Mouse (Mus musculus): Measurements from ENCODE around the gene Alpk3. TPM values are rescaled to one million over a fixed set of nuclear protein-coding genes. Genes with fewer than 3 reads are reported as not detected.

Alpk3 gene
- total RNA-seq (2014; fragmentation: Nextera tagmentation) = 13.8 and 16.6 TPM in 2 replicates
- total RNA-seq (2017) = 3.1 and 3.9 TPM in 2 replicates
- polyA plus RNA-seq (2012) = 5.7 and 7.7 TPM in 2 replicates

DNA sequence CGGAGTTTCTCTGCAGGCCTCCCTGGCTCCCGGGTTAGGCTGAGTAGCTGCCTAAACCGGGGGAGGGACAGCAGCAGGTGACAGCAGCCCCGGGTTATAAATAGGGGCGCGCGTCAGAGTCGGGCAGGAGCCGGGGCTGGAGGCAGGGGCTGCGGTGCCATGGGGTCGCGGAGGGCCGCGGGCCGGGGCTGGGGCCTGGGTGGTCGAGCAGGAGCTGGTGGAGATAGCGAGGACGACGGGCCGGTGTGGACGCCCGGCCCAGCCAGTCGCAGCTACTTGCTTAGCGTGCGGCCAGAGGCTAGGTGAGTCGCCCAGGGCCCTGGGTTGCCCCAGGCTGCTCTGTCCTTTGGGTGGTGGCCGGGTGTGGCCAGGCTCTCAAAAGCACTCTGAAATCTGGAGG is at the start of gene Alpk3:
TSS of gene Alpk3 (plus strand) at position 130 of the 400 bp plus-strand sequence.
- H3K4me1 ChIP-seq (ENCODE audit: insufficient read depth, low read depth, low read length) = peaks cover 56% of the 10 kb centered on the region
- peak; percentile 8; the same call in 1 of the 2 replicates for ATAC-seq (ENCODE audit: extremely low read depth, insufficient number of reproducible peaks, low FRiP score, poor library complexity, severe bottlenecking)
- H3K4me3 ChIP-seq (ENCODE audit: low read depth, low read length) = peak within 1 kb of the TSS; percentile 70
- TF ChIP-seq CTCF (IDR thresholded peaks at IDR 0.05; ENCODE audit: low read depth, low read length) (no peak), GATA1 (IDR thresholded peaks at IDR 0.05; ENCODE audit: borderline replicate concordance, low read length) (no peak), GATA2 (IDR thresholded peaks at IDR 0.05; ENCODE audit: borderline replicate concordance, low read depth, low read length) (no peak), POLR2AphosphoS5 (IDR thresholded peaks at IDR 0.05; ENCODE audit: insufficient replicate concordance, low read depth, low read length) (no peak), TAL1 (conservative IDR thresholded peaks at IDR 0.05; ENCODE audit: low read depth, low read length) (no peak)
- H3K27me3 ChIP-seq (ENCODE audit: insufficient read depth, low read length) = no peaks in the 10 kb centered on the region
- H3K9me3 ChIP-seq (replicated peaks) = no peaks in the 10 kb centered on the region
- peak; percentile 72 for DNase-seq (ENCODE audit: low spot score)
- H3K36me3 ChIP-seq (replicated peaks) = peaks cover 7% of the 10 kb centered on the region

DNA sequence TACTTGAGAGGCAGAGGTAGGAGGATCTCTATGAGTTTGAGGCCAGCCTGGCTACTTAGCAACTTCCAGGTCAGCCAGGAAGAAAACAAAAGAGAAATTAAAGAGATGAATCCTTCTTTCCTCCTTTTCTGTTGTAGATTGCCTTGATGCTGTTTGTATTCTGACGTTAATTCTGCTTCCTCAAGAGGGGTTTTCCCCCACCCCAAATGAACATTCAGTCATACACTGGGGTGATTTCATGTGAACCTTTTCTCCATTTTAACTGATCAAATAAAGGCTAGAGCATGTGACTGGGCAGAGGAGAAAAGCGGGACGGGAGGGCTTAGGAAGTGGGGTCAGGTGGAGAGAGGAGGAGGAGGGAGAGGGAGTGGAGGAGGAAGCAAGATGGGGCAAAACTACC is 49.1 kb upstream of the Alpk3 start:
- Histone ChIP-seq H3K9me3 (replicated peaks) (no peaks in the 10 kb centered on the region), H3K4me3 (ENCODE audit: low read depth, low read length) (no peak overlapping the region), H3K36me3 (replicated peaks) (peaks cover 77% of the 10 kb centered on the region), H3K4me1 (ENCODE audit: insufficient read depth, low read depth, low read length) (peaks cover 55% of the 10 kb centered on the region), H3K27me3 (ENCODE audit: insufficient read depth, low read length) (no peaks in the 10 kb centered on the region)
- DNase-seq (ENCODE audit: low spot score) = no peak
- ATAC-seq (ENCODE audit: extremely low read depth, insufficient number of reproducible peaks, low FRiP score, poor library complexity, severe bottlenecking) = no peak
- TF ChIP-seq POLR2AphosphoS5 (IDR thresholded peaks at IDR 0.05; ENCODE audit: insufficient replicate concordance, low read depth, low read length) (no peak), CTCF (IDR thresholded peaks at IDR 0.05; ENCODE audit: low read depth, low read length) (no peak), GATA1 (IDR thresholded peaks at IDR 0.05; ENCODE audit: borderline replicate concordance, low read length) (no peak), TAL1 (conservative IDR thresholded peaks at IDR 0.05; ENCODE audit: low read depth, low read length) (no peak), GATA2 (IDR thresholded peaks at IDR 0.05; ENCODE audit: borderline replicate concordance, low read depth, low read length) (no peak)

DNA sequence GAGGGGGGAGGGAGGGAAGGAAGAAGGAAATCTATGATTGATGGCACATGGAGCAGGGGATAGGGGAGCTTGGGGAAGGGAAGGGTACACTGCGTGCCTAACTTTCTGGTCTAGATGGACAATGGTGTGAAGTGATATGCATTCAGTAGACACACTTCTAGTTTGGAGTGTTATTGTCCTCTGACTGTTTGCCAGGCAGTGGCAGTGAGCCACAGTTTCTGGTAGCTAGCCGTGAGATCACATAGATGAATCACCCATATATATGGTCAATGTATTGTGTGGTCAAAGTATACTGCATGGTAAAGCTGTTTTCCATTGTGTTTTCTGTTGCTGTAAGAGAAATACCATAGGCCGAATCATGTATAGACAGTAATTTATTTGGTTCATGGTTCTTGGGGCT is 45.8 kb upstream of the Alpk3 start:
- H3K36me3 ChIP-seq (replicated peaks) = peaks cover 91% of the 10 kb centered on the region
- H3K4me1 ChIP-seq (ENCODE audit: insufficient read depth, low read depth, low read length) = peaks cover 34% of the 10 kb centered on the region
- DNase-seq (ENCODE audit: low spot score) (no peak), ATAC-seq (ENCODE audit: extremely low read depth, insufficient number of reproducible peaks, low FRiP score, poor library complexity, severe bottlenecking) (no peak)
- H3K27me3 ChIP-seq (ENCODE audit: insufficient read depth, low read length) = no peaks in the 10 kb centered on the region
- H3K4me3 ChIP-seq (ENCODE audit: low read depth, low read length) = no peak overlapping the region
- TF ChIP-seq GATA2 (IDR thresholded peaks at IDR 0.05; ENCODE audit: borderline replicate concordance, low read depth, low read length) = no peak
- no peak for TF ChIP-seq TAL1 (conservative IDR thresholded peaks at IDR 0.05; ENCODE audit: low read depth, low read length)
- no peak for TF ChIP-seq CTCF (IDR thresholded peaks at IDR 0.05; ENCODE audit: low read depth, low read length)
- TF ChIP-seq POLR2AphosphoS5 (IDR thresholded peaks at IDR 0.05; ENCODE audit: insufficient replicate concordance, low read depth, low read length) = no peak
- no peak for TF ChIP-seq GATA1 (IDR thresholded peaks at IDR 0.05; ENCODE audit: borderline replicate concordance, low read length)
- no peaks in the 10 kb centered on the region for H3K9me3 ChIP-seq (replicated peaks)

DNA sequence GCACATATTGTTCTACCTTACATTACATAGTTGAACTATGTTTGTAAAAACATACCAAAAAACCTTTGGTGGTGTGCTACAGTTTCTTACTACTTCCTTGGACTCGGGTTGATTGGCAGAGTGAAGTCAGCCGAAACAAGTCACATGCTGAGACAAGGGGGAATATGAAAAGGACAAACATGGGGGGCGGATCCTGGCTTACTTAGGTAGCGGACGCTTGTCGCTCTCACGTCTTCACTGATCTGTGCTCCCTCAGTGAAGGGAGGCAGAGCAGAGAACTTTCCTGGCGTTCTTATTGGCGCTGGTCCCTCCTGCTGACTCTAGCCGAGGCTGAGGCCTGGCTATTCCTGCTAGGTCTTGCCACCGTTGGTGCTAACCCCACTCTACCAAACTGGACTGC is 37.1 kb upstream of the Alpk3 start:
- Histone ChIP-seq H3K4me1 (ENCODE audit: insufficient read depth, low read depth, low read length) (peaks cover 34% of the 10 kb centered on the region; the same call in 1 of the 2 replicates), H3K4me3 (ENCODE audit: low read depth, low read length) (no peak overlapping the region), H3K9me3 (replicated peaks) (no peaks in the 10 kb centered on the region), H3K36me3 (replicated peaks) (peaks cover 85% of the 10 kb centered on the region), H3K27me3 (ENCODE audit: insufficient read depth, low read length) (no peaks in the 10 kb centered on the region)
- TF ChIP-seq GATA2 (IDR thresholded peaks at IDR 0.05; ENCODE audit: borderline replicate concordance, low read depth, low read length) (no peak), GATA1 (IDR thresholded peaks at IDR 0.05; ENCODE audit: borderline replicate concordance, low read length) (no peak), TAL1 (conservative IDR thresholded peaks at IDR 0.05; ENCODE audit: low read depth, low read length) (no peak), CTCF (IDR thresholded peaks at IDR 0.05; ENCODE audit: low read depth, low read length) (no peak), POLR2AphosphoS5 (IDR thresholded peaks at IDR 0.05; ENCODE audit: insufficient replicate concordance, low read depth, low read length) (no peak)
- ATAC-seq (ENCODE audit: extremely low read depth, insufficient number of reproducible peaks, low FRiP score, poor library complexity, severe bottlenecking) = no peak
- DNase-seq (ENCODE audit: low spot score) = no peak

DNA sequence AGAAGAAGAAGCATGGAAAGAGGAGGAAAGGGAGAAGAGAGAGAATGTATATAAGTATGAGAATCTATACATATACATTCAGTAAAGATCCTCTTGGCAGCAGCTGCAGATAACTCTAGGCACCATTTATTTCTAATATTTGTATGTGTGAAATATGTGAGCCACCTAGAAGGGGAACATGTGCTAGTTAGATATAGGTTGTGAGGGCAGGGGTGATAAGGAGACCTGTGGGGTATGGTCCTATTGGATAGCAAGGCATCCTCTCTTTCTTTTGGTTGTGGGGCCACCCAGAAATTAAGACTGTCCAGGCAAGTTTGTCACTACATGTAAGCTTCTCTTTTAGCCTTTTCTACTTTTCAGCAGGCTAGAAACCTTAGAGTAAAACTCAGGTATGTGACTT is 34.7 kb upstream of the Alpk3 start:
- Histone ChIP-seq H3K9me3 (replicated peaks) (no peaks in the 10 kb centered on the region), H3K27me3 (ENCODE audit: insufficient read depth, low read length) (no peaks in the 10 kb centered on the region), H3K4me3 (ENCODE audit: low read depth, low read length) (no peak overlapping the region), H3K36me3 (replicated peaks) (peaks cover 88% of the 10 kb centered on the region), H3K4me1 (ENCODE audit: insufficient read depth, low read depth, low read length) (peaks cover 38% of the 10 kb centered on the region; the same call in 1 of the 2 replicates)
- DNase-seq (ENCODE audit: low spot score) = no peak
- no peak for ATAC-seq (ENCODE audit: extremely low read depth, insufficient number of reproducible peaks, low FRiP score, poor library complexity, severe bottlenecking)
- TF ChIP-seq TAL1 (conservative IDR thresholded peaks at IDR 0.05; ENCODE audit: low read depth, low read length) = no peak

DNA sequence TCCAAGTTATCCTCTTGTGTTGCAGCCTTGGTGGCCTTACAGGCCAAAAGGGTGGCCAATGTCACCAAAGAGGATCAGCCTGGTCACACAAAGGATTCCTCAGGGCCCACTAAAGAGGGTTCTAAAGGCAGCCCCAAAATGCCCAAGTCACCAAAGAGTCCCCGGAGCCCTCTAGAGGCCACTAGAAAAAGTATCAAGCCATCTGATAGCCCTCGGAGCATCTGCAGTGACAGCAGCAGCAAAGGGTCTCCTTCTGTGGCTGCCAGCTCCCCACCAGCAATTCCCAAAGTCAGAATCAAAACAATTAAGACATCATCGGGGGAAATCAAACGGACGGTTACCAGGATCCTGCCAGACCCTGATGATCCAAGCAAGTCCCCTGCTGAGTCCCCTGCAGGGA is 33.3 kb upstream of the Alpk3 start:
- DNase-seq (ENCODE audit: low spot score) (no peak), ATAC-seq (ENCODE audit: extremely low read depth, insufficient number of reproducible peaks, low FRiP score, poor library complexity, severe bottlenecking) (no peak)
- Histone ChIP-seq H3K4me1 (ENCODE audit: insufficient read depth, low read depth, low read length) (peaks cover 38% of the 10 kb centered on the region), H3K4me3 (ENCODE audit: low read depth, low read length) (no peak overlapping the region), H3K36me3 (replicated peaks) (peaks cover 93% of the 10 kb centered on the region), H3K27me3 (ENCODE audit: insufficient read depth, low read length) (no peaks in the 10 kb centered on the region), H3K9me3 (replicated peaks) (no peaks in the 10 kb centered on the region)
- no peak for TF ChIP-seq GATA2 (IDR thresholded peaks at IDR 0.05; ENCODE audit: borderline replicate concordance, low read depth, low read length)
- no peak for TF ChIP-seq GATA1 (IDR thresholded peaks at IDR 0.05; ENCODE audit: borderline replicate concordance, low read length)
- TF ChIP-seq POLR2AphosphoS5 (IDR thresholded peaks at IDR 0.05; ENCODE audit: insufficient replicate concordance, low read depth, low read length) = no peak
- TF ChIP-seq TAL1 (conservative IDR thresholded peaks at IDR 0.05; ENCODE audit: low read depth, low read length) = no peak
- no peak for TF ChIP-seq CTCF (IDR thresholded peaks at IDR 0.05; ENCODE audit: low read depth, low read length)
